Mouse (Mus musculus): ENCODE data around the gene Rtn1. TPM values are rescaled to one million over a fixed set of nuclear protein-coding genes. Genes with fewer than 3 reads are reported as not detected.

Gene Rtn1
- polyA plus RNA-seq, 1 experiment = 1,649 TPM

DNA sequence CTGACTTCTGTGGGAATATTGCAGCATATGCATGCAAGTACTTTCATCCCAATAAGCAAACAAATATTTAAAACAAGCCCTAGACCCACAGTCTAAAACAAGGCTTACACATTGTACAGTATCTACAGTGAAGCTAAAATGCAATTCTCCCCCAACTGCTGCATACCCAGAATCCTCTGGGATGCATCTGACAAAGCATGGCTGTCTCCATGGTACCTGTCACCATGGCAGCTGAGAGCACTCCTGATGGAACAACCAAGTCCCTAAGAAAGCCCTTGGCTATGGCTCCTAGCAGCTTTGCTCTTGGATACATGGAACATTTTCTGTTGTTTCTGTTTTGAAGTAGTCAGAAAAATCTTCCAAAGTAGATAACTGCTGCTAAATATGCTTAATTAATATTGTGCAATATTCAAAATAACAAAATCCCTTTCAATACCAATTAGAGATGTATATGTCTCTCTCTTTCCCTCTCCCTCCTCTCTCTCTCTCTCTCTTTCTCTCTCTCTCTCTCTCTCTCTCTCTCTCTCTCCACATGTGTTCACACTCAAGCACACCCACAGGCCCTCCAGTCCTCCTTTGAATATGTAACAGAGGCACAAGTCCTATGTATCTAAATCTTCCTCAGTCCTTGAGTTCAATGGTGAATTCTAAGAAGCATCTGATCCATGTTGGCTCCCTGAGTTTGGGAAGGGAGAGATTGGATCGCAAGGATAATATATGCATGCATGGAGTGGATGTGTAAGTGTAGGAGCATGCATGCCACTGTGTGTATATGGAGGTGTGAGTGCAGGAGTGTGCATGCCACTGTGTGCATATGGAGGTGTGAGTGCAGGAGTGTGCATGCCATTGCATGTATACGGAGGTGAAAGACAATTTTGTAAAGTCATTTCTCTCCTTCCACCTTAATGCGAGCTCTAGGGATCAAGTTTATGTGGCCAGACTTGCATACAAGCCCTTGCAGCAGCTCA, 143.3 kb downstream of the Rtn1 start:
- DNase-seq (ENCODE audit: low read depth) = peak; percentile 97
- TF ChIP-seq CTCF (IDR thresholded peaks at IDR 0.05; ENCODE audit: borderline replicate concordance, extremely low read depth, insufficient read depth, insufficient read length) = no peak

DNA sequence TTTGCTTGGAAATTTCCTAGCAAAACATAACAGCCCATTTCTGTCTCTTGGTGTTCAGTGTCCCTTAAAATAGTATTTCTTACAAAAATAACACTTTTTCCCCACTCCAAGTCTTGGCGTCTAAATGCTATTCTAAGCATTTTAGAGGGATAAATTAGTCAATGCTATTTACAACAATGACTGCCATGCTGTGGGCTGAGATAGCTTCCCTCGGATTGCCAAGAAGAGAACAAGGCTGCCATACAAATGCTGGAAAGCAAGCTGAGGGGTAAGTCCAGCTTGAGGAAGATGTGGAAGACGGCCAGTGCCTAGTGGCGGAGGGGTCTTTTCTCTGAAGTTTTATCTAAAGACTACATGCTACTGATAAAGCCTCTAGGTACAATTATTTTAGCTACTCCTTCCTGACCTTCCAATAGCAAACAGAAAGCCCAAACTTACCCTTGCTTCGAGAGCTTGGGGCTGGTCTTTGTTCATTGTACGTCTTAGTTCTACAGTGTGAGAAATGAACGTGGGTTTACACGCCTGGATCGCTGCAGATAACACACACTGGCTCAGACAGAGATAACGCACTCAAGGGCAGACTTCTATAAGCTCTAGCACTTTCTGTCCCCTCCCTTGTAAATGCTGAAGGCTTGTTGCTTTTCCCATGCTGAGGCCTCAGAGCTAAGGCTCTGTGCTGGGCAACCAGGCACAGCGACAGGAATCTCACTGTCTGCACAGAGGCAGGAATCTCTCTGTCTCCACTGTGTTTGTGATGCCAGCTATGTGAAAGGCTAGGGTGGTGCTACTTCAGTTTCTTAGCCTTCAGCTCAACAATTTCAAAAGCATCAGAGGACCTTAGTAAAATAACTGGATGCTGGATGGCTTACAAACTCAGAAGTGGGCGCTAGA, 145.4 kb downstream of the Rtn1 start:
- TF ChIP-seq CTCF (IDR thresholded peaks at IDR 0.05; ENCODE audit: borderline replicate concordance, extremely low read depth, insufficient read depth, insufficient read length) = no peak
- TF ChIP-seq POLR2A (IDR thresholded peaks at IDR 0.05; ENCODE audit: borderline replicate concordance, extremely low read depth, insufficient read depth, insufficient read length, poor library complexity, severe bottlenecking) = no peak
- peak; percentile 64 for DNase-seq (ENCODE audit: low read depth)

DNA sequence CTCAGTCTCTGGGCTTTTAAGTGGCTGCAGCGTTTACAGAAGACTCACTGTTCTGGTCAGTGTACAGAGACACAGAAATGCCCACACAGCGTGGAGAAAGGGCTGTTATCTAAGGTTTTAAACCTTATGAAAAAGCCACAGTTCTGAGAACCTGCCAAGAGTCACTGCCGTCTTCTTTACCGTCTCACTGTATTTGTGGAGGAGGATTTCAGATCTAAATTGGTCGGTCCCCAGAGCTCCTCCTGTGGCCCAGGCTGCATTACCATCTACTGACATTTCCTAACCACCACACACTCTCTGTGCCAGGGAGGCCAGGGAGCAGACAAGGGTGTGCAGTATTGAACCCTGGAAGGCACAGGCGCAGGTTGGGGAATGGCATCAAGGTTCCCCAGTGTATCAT, 151.9 kb downstream of the Rtn1 start:
- no peak for DNase-seq (ENCODE audit: low read depth)
- TF ChIP-seq CTCF (IDR thresholded peaks at IDR 0.05; ENCODE audit: borderline replicate concordance, extremely low read depth, insufficient read depth, insufficient read length) = no peak

DNA sequence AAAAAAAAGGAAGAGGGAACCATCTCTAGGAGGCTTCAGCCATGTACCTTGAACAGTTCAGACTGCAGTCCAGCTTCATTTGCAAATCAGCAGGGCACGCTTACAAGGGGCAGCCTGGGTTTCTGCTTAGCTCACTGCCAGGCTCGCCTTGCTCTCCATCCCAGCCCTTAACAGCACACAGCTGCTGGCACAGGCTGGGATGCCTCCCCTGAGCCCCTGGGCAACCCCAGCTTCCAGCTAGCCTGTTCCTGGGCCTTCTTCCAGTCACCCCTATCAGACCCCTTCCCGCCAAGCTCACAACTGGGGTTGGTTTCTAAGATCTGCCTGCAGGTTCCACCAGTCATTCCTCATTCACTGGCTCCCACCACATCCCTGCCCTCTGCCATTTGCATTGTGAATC, 155.8 kb downstream of the Rtn1 start:
- TF ChIP-seq CTCF (IDR thresholded peaks at IDR 0.05; ENCODE audit: borderline replicate concordance, extremely low read depth, insufficient read depth, insufficient read length) (no peak), POLR2A (IDR thresholded peaks at IDR 0.05; ENCODE audit: borderline replicate concordance, extremely low read depth, insufficient read depth, insufficient read length, poor library complexity, severe bottlenecking) (no peak)
- peak; percentile 33 for DNase-seq (ENCODE audit: low read depth)

DNA sequence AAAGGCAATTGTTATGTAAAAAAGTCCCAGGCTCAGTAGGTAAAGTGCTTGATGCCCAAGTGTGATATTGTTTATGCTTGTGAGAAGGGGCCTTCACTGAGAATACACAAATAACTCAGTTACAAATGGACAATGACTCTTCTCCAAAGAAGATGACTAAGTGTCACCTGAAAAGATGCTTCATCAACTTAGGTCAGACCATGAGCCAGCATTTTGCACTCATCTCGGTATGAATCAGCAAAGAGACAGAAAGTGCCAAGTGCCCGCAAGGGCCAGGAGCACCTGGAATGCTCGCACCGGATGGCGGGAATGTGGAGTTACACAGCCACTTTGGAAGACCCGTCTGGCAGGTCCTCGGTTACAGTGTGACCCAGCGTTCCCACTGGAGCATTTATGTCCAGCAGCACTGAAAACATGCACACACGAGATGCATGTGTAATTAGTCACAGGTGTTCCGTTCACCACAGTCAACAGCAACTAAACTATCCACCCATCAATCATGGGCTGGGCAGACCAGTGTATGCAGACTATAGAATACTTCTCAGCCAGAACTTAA, 156.9 kb downstream of the Rtn1 start:
- DNase-seq (ENCODE audit: low read depth) = no peak
- TF ChIP-seq POLR2A (IDR thresholded peaks at IDR 0.05; ENCODE audit: borderline replicate concordance, extremely low read depth, insufficient read depth, insufficient read length, poor library complexity, severe bottlenecking) (no peak), CTCF (IDR thresholded peaks at IDR 0.05; ENCODE audit: borderline replicate concordance, extremely low read depth, insufficient read depth, insufficient read length) (no peak)

DNA sequence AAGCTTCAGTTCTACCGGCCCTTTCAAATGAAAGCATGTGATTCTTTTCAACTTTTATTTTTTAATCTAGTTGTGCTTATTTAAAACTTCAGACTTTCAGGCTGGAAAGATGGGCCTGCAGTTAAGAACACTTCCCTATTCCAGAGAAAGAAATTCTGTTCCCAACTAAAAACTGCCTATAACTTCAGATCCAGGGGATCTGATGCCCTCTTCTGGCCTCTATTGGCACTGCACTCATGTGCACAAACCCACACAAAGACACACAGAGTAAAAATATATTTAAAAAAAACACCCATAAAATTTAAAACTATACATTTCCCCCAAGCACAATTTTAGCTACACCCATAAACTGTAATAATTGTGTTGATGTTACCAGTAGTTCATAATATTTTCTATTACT, 163.9 kb downstream of the Rtn1 start:
- no peak for DNase-seq (ENCODE audit: low read depth)
- TF ChIP-seq POLR2A (IDR thresholded peaks at IDR 0.05; ENCODE audit: borderline replicate concordance, extremely low read depth, insufficient read depth, insufficient read length, poor library complexity, severe bottlenecking) = no peak
- peak; percentile 21; the same call in 1 of the 2 replicates for TF ChIP-seq CTCF (IDR thresholded peaks at IDR 0.05; ENCODE audit: borderline replicate concordance, extremely low read depth, insufficient read depth, insufficient read length)

DNA sequence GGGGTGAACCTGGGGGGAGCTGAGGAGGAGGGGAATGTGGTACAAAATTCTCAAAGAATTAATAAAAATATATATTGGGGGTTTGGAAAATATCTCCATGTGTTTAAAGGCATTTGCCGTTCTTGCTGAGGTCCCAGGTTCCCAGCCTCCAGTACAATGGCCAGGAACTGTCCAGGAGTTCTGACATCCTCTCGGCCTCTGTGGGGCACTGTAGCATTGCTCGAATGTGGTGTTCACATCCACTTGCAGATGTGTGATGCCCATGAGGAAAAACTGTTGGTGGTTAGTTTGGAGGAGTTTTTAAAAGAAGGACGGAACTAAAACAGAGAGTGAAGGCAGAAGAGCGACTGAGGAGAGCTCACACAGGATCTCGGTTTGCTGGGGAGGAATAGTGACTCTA, 166.0 kb downstream of the Rtn1 start:
- DNase-seq (ENCODE audit: low read depth) = peak; percentile 29
- TF ChIP-seq CTCF (IDR thresholded peaks at IDR 0.05; ENCODE audit: borderline replicate concordance, extremely low read depth, insufficient read depth, insufficient read length) (peak; percentile 35; the same call in 1 of the 2 replicates), POLR2A (IDR thresholded peaks at IDR 0.05; ENCODE audit: borderline replicate concordance, extremely low read depth, insufficient read depth, insufficient read length, poor library complexity, severe bottlenecking) (no peak)

DNA sequence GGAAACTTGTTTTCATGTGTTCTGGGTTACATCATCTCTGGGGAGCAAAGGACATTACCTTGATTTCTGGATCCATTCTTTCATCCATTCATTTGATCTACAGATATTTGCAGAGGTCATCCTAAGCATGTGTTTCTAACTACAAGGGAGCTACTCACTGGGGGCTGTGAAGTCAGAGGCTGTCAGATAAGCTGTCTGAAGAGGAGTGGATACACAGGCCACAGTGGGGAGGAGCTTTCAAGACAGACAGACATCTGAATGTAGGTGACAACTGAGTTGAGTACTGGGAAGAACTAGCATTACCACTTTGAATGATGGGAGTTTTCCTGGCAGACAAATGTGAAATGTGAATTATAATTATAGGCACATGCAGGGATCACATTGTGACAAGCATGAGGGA, 168.3 kb downstream of the Rtn1 start:
- no peak for TF ChIP-seq POLR2A (IDR thresholded peaks at IDR 0.05; ENCODE audit: borderline replicate concordance, extremely low read depth, insufficient read depth, insufficient read length, poor library complexity, severe bottlenecking)
- no peak for TF ChIP-seq CTCF (IDR thresholded peaks at IDR 0.05; ENCODE audit: borderline replicate concordance, extremely low read depth, insufficient read depth, insufficient read length)
- DNase-seq (ENCODE audit: low read depth) = no peak

DNA sequence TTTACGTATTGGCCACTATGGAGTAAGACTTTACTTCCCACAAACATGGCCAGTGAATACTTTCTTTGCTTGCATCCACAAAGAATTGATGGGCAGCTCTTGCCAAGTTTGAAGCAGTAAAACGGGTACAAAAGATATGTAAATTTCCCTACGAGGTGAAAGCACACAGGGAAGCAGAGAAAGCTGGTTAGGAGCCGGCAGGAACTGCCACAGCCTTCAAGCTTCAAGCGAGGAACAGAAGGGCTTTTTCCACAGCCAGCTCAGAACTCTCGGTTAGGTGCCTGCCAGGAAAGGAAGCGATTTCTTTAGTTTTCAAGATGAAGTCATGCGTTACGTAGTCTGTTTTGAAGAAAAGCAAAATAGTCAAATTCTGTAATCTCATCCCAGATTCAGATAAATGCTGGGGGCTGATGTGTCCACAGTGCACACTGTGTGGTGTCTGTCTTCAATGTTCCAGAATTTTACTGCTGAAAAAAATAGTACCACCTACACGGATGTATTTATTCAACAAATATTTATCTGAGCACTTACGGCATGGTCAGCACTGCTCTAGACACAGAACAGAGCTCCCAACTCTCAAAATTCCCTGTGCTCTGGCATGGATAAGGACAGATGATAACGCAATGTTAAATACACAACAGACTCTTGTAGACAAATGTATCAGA, 169.5 kb downstream of the Rtn1 start:
- peak; percentile 94 for DNase-seq (ENCODE audit: low read depth)
- TF ChIP-seq CTCF (IDR thresholded peaks at IDR 0.05; ENCODE audit: borderline replicate concordance, extremely low read depth, insufficient read depth, insufficient read length) (no peak), POLR2A (IDR thresholded peaks at IDR 0.05; ENCODE audit: borderline replicate concordance, extremely low read depth, insufficient read depth, insufficient read length, poor library complexity, severe bottlenecking) (no peak)

DNA sequence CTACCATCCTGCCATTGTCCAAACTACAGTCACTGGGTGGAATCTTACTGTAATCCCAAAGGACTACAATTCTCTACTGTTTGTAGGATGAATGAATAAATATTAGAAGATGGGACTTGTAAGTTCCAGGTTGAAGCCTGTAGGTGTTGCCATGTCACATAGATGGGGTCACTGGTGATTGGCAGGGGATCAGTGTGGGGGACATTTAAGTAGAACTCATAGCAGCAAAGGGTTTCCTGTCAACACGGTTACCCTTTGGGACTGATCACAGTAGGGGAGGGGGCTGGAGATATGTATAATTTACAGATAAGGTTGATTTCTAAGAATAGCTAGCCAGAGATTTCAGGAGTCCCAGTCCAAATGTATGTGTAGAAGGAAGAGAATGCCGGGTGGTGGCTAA, 171.6 kb downstream of the Rtn1 start:
- no peak for DNase-seq (ENCODE audit: low read depth)
- TF ChIP-seq POLR2A (IDR thresholded peaks at IDR 0.05; ENCODE audit: borderline replicate concordance, extremely low read depth, insufficient read depth, insufficient read length, poor library complexity, severe bottlenecking) = no peak
- TF ChIP-seq CTCF (IDR thresholded peaks at IDR 0.05; ENCODE audit: borderline replicate concordance, extremely low read depth, insufficient read depth, insufficient read length) = no peak

DNA sequence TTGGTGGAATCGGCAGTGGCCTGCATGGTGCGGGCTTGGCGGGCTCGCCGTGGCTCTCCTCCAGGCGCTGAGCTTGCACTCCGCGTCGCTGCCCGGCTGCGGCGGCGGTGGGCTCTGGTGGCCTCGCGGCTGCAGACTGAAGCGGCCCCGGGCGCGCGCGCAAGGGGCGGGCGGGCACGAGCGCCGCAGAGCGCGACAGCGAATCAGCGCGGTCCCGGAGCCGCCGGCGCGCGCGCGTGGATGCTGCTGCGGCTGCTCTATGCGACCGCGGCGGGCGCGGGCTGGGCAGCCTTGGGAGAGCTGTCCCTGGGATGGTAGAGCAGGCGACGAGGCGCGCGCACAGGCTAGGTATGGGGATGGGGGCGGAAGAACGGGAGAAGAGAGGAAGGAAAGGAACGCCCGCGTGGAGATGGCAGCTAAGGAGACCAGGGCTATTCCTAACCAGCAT, 172.3 kb downstream of the Rtn1 start:
- TF ChIP-seq CTCF (IDR thresholded peaks at IDR 0.05; ENCODE audit: borderline replicate concordance, extremely low read depth, insufficient read depth, insufficient read length) = no peak
- TF ChIP-seq POLR2A (IDR thresholded peaks at IDR 0.05; ENCODE audit: borderline replicate concordance, extremely low read depth, insufficient read depth, insufficient read length, poor library complexity, severe bottlenecking) = peak; percentile 99
- DNase-seq (ENCODE audit: low read depth) = peak; percentile 97
